Mouse (Mus musculus) stomach, embryonic 15.5 days (tissue): Measurements from ENCODE around the gene Bcl10. TPM values are rescaled to one million over a fixed set of nuclear protein-coding genes. Genes with fewer than 3 reads are reported as not detected.
A peak's percentile ranks its signal among the peaks of the same experiment; 100 is the strongest.
"Not testable (repeated sequence)": the region's sequence is repeated elsewhere in the genome, so short reads cannot be mapped to it uniquely, and the experiment has no call there.

ENCODE experiments used
- ATAC-seq: fragments of 200-750 bp; cut with Nextera tagmentation; 2 replicates; pipeline ENCODE4 v1.8.0; 2017; ENCODE audit warnings: low read depth, moderate number of reproducible peaks, moderate TSS enrichment; ENCODE audit not compliant: insufficient read depth, low FRiP score
- H3K27ac ChIP-seq: fragments of 300-500 bp; sonication (generic); 2 replicates; pipeline ENCODE4 v1.5.1; 2015; ENCODE audit warnings: mild to moderate bottlenecking, inconsistent platforms
- H3K27me3 ChIP-seq: fragments of 300-500 bp; sonication (generic); replicated peaks from 2 replicates; pipeline ENCODE4 v1.6.1; 2015; ENCODE audit warnings: inconsistent platforms
- H3K36me3 ChIP-seq: fragments of 300-500 bp; sonication (generic); 2 replicates; pipeline ENCODE4 v1.6.1; 2015; ENCODE audit warnings: inconsistent platforms
- H3K4me1 ChIP-seq: fragments of 300-500 bp; sonication (generic); 2 replicates; pipeline ENCODE4 v1.6.1; 2015; ENCODE audit warnings: inconsistent platforms
- H3K4me2 ChIP-seq: fragments of 300-500 bp; sonication (generic); 2 replicates; pipeline ENCODE4 v1.6.1; 2015; ENCODE audit warnings: mild to moderate bottlenecking, inconsistent platforms
- H3K4me3 ChIP-seq: fragments of 300-500 bp; sonication (generic); replicated peaks from 2 replicates; pipeline ENCODE4 v1.5.1; 2015; ENCODE audit warnings: inconsistent platforms
- H3K9ac ChIP-seq: fragments of 300-500 bp; sonication (generic); 2 replicates; pipeline ENCODE4 v1.6.1; 2015; ENCODE audit warnings: inconsistent platforms
- H3K9me3 ChIP-seq: fragments of 300-500 bp; sonication (generic); 2 replicates; pipeline ENCODE4 v1.6.1; 2016; ENCODE audit warnings: inconsistent platforms
- WGBS: fragments of 180-500 bp; shearing (Covaris S2); methylation state at CpG from one replicate; pipeline ENCODE4 v1.1.7; 2015; 5-methylcytosine and 5-hydroxymethylcytosine counted together
- polyA plus RNA-seq: library from polyadenylated mRNA; unstranded; fragments of >200 nt; fragmentation: Nextera tagmentation; extraction: Ambion mirVana; gene quantifications from 2 replicates; pipeline ENCODE4 v1.2.1, GENCODE M21; 2015

The Bcl10 gene
- polyA plus RNA-seq, 1 experiment from 2014 or later: 51.3 TPM

DNA sequence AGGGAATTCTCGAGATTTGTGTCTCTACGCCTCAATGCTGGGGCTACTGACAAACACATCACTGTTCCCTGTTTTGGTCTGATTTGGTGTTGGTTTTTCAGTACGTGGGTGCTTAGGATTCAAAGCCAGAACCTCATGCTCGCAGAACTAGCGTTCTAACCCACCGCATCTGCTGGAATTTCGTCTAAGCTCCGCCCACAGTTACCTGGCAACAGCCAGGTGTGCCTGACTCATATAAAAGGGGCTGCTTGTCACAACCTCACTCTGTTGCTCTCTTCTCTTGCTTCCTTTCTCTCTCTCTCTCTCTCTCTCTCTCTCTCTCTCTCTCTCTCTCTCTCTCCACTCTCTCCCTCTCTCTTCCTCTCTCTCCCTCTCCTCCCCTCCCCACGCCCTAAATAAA is 39.8 kb downstream of the Bcl10 start:
- Histone ChIP-seq H3K4me1 (peaks cover 20% of the 10 kb centered on the region), H3K4me3 (no peak overlapping the region), H3K9ac (no peak overlapping the region), H3K27ac (no peak overlapping the region), H3K4me2 (no peak overlapping the region), H3K9me3 (no peaks in the 10 kb centered on the region), H3K36me3 (no peaks in the 10 kb centered on the region), H3K27me3 (no peaks in the 10 kb centered on the region)
- no peak for ATAC-seq
- WGBS: 25% methylated on average over 9 of the region's 9 CpGs

DNA sequence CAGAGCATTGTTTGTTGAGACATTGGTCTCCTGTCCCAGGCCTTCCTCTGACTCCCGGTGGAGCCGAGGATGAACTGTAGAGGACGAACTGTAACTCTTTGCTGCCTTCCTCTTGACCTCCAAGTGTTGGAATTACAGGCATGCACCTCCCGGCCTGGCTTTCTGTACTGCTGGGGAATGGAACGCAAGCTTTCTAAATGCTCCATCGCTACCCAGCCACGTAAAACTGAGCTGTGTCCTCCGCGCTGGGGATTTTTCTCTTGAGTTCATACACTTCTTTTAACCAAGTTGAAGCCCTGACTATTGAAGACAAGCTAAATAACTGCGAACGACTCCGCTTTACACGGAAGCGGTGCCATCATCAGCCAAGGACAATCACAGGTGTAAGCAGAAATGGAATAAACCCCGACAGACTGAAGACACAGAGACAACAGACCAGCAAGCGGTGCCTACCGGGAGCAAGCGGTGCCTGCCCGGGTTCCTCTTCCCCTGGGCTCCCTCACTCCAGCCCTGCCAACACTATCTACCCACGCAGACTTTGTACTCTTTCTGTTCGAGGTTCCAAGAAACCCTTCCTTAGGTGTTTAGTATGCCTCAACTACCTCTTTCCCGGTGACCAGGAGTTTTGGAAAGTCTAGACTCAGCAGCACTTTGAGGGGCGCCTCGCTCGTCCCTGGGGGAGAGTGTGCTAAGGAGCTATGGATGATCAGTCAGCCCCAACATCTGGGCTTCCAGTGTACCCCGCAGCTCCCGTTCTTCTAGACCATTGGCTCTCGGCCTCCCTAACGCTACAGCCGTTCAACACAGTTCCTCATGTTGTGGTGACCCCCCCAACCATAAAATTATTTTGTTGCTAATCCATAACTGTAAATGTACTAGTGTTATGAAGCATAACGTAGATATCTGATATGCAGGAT is 40.8 kb downstream of the Bcl10 start:
- Histone ChIP-seq H3K4me1 (peaks cover 20% of the 10 kb centered on the region), H3K4me2 (peak overlapping the region; percentile 44), H3K36me3 (no peaks in the 10 kb centered on the region), H3K4me3 (0 out of 2 replicates have a peak overlapping the region, but pooled peaks have one; percentile 2), H3K27me3 (no peaks in the 10 kb centered on the region), H3K9me3 (no peaks in the 10 kb centered on the region), H3K27ac (peak overlapping the region; percentile 83), H3K9ac (no peak overlapping the region)
- 25% methylated on average over 31 of the region's 31 CpGs for WGBS
- ATAC-seq: no peak; the same call in 1 of the 2 replicates

GRCm38 (mm10) chr3:145964018-145964387 is 41.4 kb downstream of the Bcl10 start:
- H3K9ac ChIP-seq: no peak overlapping the region
- peaks cover 20% of the 10 kb centered on the region for H3K4me1 ChIP-seq
- no peaks in the 10 kb centered on the region for H3K36me3 ChIP-seq
- ATAC-seq: peak; percentile 75
- H3K27ac ChIP-seq: peak overlapping the region; percentile 83
- 26% methylated on average over 10 of the region's 10 CpGs for WGBS
- H3K4me2 ChIP-seq: peak overlapping the region; percentile 44
- H3K4me3 ChIP-seq: no peak overlapping the region
- no peaks in the 10 kb centered on the region for H3K27me3 ChIP-seq
- no peaks in the 10 kb centered on the region for H3K9me3 ChIP-seq

GRCm38 (mm10) chr3:145964473-145964872 is 41.9 kb downstream of the Bcl10 start:
- ATAC-seq: peak; percentile 92
- WGBS: 10% methylated on average over 10 of the region's 10 CpGs
- H3K9me3 ChIP-seq: no peaks in the 10 kb centered on the region
- no peak overlapping the region for H3K9ac ChIP-seq
- H3K27me3 ChIP-seq: no peaks in the 10 kb centered on the region
- H3K36me3 ChIP-seq: no peaks in the 10 kb centered on the region
- H3K4me1 ChIP-seq: peaks cover 20% of the 10 kb centered on the region
- no peak overlapping the region for H3K4me3 ChIP-seq
- peak overlapping the region; percentile 44 for H3K4me2 ChIP-seq
- peak overlapping the region; percentile 83 for H3K27ac ChIP-seq

GRCm38 (mm10) chr3:145965583-145965982 is 43.0 kb downstream of the Bcl10 start:
- peak overlapping the region; percentile 83; the same call in 1 of the 2 replicates for H3K27ac ChIP-seq
- H3K27me3 ChIP-seq, H3K9me3 ChIP-seq, H3K9ac ChIP-seq, H3K36me3 ChIP-seq, H3K4me2 ChIP-seq, ATAC-seq, H3K4me3 ChIP-seq: not testable (repeated sequence)
- H3K4me1 ChIP-seq: peaks cover 20% of the 10 kb centered on the region
- WGBS: 79% methylated on average over 3 of the region's 3 CpGs

DNA sequence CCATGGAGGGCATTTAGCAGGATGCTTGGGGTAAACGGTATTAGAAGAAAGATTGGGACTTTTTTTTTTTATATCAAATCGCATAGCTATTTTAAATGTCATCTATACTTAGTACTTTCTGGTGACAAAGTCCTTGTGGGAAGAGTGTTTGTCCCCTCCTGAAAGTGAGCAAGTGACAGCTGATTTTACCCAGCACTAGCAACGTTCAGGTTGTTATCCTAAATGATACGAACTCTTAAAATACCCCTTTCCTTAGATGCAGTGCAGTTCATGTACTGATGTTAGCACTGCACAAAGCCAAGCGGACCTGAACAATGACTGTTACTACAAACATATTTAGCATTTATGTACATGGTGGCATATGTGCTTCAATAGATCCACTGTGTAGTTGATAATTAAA is 44.2 kb downstream of the Bcl10 start:
- ATAC-seq: no peak
- WGBS: 82% methylated on average over 5 of the region's 5 CpGs
- H3K4me2 ChIP-seq: no peak overlapping the region
- no peak overlapping the region for H3K27ac ChIP-seq
- H3K4me3 ChIP-seq: no peak overlapping the region
- no peak overlapping the region for H3K9ac ChIP-seq
- no peaks in the 10 kb centered on the region for H3K36me3 ChIP-seq
- no peaks in the 10 kb centered on the region for H3K9me3 ChIP-seq
- no peaks in the 10 kb centered on the region for H3K27me3 ChIP-seq
- peaks cover 20% of the 10 kb centered on the region for H3K4me1 ChIP-seq

DNA sequence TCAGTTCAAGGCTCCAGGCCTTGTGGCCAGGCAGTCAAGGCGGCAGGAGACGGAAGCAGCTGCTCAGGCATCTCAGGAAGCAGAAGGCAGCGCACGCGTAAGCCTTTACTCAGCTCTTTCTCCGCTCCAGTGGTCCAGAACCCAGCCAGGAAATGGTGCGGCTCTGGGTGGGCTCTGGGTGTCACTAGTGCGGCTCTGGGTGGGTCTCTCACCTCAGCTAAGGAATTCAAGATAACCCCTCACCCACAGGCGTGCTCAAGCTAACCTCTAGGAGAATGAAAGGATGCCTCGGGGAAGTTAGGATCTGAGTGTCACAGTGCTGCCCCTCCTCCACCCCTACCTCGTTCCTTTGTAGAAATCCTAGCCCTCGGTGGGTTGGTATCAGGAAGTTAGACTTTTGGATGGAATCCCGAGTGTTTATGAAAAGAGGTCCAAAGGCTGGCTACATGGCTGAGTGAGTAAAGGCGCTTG is 46.5 kb downstream of the Bcl10 start:
- Histone ChIP-seq H3K4me3 (no peak overlapping the region), H3K27me3 (no peaks in the 10 kb centered on the region), H3K9ac (no peak overlapping the region), H3K36me3 (no peaks in the 10 kb centered on the region), H3K27ac (no peak overlapping the region), H3K9me3 (no peaks in the 10 kb centered on the region), H3K4me2 (no peak overlapping the region), H3K4me1 (peaks cover 7% of the 10 kb centered on the region)
- ATAC-seq: no peak
- 51% methylated on average over 14 of the region's 14 CpGs for WGBS

DNA sequence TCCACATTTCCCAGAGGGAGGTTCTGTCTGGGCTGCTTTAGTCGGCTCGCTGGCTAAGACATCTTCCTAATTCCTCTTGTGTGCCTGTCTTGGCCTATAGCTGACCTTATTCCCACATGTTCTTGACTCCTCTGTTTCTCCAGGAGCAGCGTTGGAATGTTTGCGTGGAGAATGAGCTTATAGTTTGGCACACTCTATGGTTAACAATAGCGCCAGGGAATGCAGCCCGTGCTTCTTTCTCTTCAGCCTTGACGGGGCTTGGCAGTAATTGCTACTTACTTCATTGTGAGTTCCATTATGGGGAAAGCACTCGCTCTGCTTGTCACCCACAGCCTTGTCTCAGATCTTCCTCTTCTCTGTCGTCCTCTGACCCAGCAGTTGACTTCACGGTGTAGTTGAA is 48.9 kb downstream of the Bcl10 start:
- Histone ChIP-seq H3K27ac (no peak overlapping the region), H3K9ac (no peak overlapping the region), H3K4me3 (no peak overlapping the region), H3K36me3 (no peaks in the 10 kb centered on the region), H3K4me2 (no peak overlapping the region), H3K9me3 (no peaks in the 10 kb centered on the region), H3K4me1 (no peaks in the 10 kb centered on the region), H3K27me3 (no peaks in the 10 kb centered on the region)
- WGBS: 54% methylated on average over 10 of the region's 10 CpGs
- ATAC-seq: no peak

DNA sequence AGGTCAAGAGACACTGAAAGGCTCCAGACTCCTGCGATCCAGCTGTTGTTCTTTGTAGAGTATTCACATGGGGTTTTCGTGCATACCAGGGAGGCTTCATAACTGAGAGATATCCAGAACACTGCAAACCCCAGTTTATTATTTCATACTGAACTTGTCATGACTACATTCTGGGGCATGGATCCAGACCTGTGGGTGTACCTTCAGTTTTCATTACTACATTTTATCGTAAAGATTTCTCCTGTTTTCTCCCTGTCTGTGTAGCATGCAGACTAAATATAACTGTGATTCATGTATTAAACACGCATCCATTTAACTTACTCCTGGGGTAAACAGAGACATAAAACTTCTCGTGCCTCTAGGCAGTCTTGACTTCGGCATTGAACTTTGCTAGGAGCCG is 52.4 kb downstream of the Bcl10 start:
- Histone ChIP-seq H3K4me3 (no peak overlapping the region), H3K4me2 (no peak overlapping the region), H3K36me3 (no peaks in the 10 kb centered on the region), H3K9ac (no peak overlapping the region), H3K4me1 (no peaks in the 10 kb centered on the region), H3K9me3 (no peaks in the 10 kb centered on the region), H3K27ac (no peak overlapping the region), H3K27me3 (no peaks in the 10 kb centered on the region)
- WGBS: 76% methylated on average over 7 of the region's 7 CpGs
- no peak for ATAC-seq

Other genes with a start within 250 kb of the Bcl10 start
- gene Ddah1, start 164.1 kb upstream of the Bcl10 start, polyA plus RNA-seq: 23.9 and 28.0 TPM in 2 replicates
- gene 2410004B18Rik, start 15.2 kb downstream of the Bcl10 start, polyA plus RNA-seq: 47.6 and 49.0 TPM in 2 replicates
- gene Syde2, start 65.1 kb downstream of the Bcl10 start, polyA plus RNA-seq: 2.0 and 2.1 TPM in 2 replicates
- 0.18 TPM in 2 replicates for gene Wdr63, start 185.3 kb downstream of the Bcl10 start, polyA plus RNA-seq
- gene Mcoln3, start 194.6 kb downstream of the Bcl10 start, polyA plus RNA-seq: 4.4 and 8.5 TPM in 2 replicates
- 2.3 and 2.9 TPM in 2 replicates for gene Mcoln2, start 227.0 kb downstream of the Bcl10 start, polyA plus RNA-seq